Mouse (Mus musculus) liver, embryonic 14.5 days (tissue): Measurements from ENCODE around the gene Tmem29.
"Not testable (repeated sequence)": the region's sequence is repeated elsewhere in the genome, so short reads cannot be mapped to it uniquely, and the experiment has no call there.

ENCODE experiments used
- CTCF ChIP-seq: IDR thresholded peaks from 2 replicates; pipeline ENCODE4 v1.5.1; 2016; ENCODE audit warnings: antibody characterized with exemption, low read depth, control low read depth
- EP300 ChIP-seq: IDR thresholded peaks from 2 replicates; pipeline ENCODE4 v1.6.1; 2016; ENCODE audit warnings: antibody characterized with exemption, low read depth

GRCm38 (mm10) chrX:150487811-150488210, 28.9 kb upstream of the Tmem29 start:
- TF ChIP-seq CTCF, EP300: not testable (repeated sequence)
